Mouse (Mus musculus) cerebellum, adult 11 months (tissue): ENCODE measurements at regions not wholly inside any gene's neighbourhood (a gene's known extent, or its start where the extent isn't known, plus 50 kb on each side); places are given as distances from the start of the nearest gene placed in this dataset.

Experiments
- DNase-seq: peaks from one replicate; pipeline ENCODE4 v3.0.0; 2022

DNA sequence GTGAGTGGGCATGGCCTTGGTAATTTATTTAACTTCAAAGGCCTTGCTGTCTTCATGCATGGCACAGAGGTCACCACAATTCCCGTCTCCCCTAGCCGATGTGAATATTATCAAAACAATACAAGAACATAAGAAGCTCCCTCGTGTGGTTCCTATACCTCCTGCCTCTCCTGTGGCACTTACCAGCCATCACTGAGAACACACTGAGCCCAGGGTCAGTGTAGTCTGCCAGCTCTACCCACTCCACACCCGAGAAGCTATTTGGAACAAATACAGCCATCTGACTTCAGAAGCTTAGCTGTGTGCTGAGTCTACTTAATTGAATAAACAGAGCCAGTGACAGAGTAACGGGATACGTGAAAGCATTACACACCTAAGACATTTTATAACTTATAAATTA lies 605.7 kb upstream of the Arpp21 start:
- DNase-seq: no peak

DNA sequence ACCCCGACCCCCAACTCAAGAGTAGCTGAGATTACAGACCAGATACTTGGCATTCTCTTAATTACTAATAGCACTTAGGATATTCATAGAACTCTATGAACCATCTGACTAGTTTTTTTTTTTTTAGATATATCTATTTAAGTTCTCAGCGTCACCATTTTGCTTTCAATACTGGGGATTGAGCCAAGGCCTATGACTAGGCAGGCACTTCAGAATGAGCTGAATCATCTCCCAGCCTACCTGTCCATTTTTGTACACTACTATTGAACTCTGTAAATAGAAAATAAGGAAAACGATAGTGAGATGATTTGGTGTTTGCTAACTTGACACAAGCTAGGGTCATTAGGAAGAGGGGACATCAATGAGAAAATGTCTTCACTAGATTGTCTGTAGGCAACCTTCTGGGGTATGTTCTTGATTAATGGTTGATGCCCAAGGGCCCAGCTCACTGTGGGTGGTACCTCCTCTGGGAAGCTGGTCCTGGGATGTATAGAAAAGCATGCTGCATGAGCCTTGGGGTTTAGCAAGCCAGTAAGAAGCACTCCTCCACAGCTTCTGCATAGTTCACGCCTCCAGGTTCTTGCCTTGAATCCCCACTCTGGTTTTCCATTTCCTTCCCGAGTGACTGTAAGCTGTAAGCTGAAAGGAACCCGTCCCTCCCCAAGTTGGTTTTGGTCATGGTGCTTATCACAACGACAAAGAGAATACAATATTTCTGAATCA lies 603.5 kb upstream of the Arpp21 start:
- no peak for DNase-seq

DNA sequence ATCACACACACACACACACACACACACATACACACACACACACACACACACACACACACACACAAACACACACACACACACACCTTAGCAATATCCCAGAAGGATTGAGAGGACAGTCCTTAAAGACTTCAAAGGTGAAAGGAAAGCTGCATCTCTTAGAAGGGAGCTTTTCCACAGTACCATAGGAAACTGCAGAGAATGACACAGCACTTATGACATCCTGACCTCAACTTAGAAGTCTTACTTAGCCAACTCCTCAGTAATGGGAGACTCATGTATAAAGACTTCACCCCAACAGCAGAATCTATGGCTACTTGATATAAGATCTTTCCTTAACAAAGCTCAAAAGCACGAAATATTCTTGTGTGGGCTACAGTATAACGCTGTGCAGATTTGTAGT lies 601.8 kb upstream of the Arpp21 start:
- no peak for DNase-seq

DNA sequence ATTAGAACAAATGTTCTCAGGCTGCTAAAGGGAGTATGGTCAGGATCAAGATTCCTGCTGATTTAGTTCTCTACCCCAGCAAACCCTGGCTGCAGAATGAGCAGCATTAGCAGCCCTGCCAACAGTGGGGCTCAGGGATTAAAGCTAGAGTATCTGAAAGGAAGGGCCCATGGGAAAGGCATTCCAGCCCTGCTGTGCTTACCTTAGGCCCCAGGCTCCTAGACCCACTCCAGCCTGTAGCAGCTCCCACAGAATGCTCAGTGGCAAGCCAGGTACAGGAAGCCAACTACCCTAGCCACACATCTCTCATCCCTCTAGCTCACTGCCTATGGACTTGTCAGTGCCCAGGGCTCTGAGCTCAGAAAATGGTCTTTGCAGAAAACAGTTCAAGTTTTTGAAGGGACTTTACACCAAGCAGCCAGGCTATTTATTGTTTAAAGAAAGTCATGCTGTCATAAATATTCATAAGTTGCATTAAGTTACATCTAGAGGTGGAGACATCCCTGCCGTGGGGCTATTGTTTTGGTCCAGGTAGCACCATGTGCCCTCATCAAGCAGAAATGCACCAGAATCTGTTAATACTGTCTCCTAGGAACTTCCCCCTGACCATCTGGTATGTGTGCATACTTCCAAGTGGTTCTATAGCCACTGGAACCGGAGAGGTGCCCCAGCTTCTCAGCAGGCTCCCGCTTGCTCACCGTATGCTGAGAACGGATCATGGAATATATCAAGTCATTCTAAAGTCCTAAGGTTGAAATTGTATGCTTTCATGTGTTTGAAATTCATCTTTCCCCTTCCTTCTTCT lies 598.9 kb upstream of the Arpp21 start:
- peak; percentile 58 for DNase-seq

DNA sequence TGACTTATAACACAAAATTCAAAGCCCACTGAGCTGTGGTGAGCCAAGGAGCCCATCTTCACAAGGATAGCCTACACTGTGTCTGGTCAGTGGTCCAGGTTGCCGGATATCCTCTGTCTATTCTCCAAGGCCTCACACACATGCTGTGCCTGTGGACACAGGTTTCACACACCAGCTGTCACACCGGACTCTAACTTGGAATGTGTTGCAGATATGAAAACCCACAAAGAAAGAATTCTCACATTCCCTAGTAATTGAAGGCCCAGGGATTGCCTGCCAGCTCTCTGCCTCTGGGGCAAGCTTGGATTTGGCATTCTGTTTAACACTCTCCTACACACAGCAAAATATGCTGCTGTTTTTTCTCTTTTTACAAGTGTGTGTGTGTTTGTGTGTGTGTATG lies 595.4 kb upstream of the Arpp21 start:
- peak; percentile 24 for DNase-seq

DNA sequence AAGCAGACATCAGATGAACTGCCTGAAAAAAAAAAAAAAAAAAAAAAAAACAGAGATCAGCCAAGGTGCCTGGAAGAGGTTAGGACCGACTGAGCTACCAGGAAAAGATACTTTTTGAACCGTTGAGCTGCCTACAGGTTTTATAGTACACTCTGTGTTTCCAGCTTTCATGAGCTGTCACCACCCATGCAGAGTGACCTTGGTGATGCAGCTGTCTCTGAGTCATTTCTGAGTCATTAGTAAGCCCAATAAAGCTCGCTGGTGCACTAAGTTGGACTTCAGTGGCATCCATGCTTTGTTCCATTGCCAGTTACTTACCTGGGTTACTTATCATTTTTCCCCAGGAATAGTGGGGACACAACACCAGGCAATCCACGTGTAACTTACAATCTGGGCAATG lies 592.9 kb upstream of the Arpp21 start:
- DNase-seq: no peak

DNA sequence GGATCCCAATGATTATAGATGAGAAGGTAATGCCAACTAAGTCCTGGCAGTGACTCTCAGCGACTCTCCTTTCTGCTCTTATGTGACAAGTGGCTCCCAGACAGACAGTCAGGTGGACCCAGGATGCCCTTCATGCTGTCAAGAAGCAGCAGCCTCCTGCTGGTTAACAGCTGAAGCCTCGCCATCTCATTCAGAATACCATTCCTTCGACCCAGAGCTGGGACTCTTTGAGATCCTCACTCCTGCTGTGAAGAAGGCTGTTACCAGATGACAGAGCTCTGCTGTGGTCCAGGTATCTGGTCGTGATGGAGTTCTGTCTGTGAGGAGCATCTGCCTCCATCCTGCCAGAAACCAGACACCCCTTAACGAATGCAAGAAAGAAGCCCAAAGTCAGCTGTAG lies 590.9 kb upstream of the Arpp21 start:
- peak; percentile 53 for DNase-seq

- DNase-seq: no peak
These were observed 586.2 kb upstream of the Arpp21 start for GRCm38 (mm10) chr9:112821940-112822339.

- no peak for DNase-seq
These were observed 576.2 kb upstream of the Arpp21 start for GRCm38 (mm10) chr9:112811946-112812345.

DNA sequence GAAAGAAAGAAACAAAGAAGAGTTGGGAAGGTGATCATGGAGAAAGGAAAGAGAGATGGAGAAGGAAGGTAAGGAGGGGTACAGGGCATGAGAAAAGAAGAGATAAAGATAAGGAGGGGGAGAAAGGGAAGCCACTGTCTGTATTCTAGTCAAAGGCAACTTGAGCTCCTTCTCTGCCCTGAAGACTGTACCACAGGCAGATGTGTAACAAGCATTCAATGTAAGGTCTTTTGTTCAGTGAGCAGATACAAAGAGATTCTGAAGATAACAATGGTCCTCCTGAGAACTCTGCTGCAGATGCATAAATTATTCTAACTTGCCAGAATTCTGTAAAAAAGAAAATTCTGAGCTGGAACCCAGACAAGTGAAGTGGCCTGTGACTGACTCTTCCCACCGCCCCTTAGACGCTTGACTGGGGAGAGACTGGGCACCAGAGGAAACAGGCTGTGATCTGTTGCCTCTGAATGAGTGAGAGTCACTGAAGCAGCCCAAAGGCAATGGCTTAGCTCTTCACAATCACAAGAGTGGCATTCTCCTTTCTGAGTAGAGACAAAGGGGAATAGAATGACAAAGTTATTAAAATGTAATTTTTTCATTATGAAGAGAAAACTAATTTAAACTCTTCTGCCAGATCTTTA lies 564.0 kb upstream of the Arpp21 start:
- no peak for DNase-seq

GRCm38 (mm10) chr9:112793537-112793936 lies 557.8 kb upstream of the Arpp21 start:
- DNase-seq: no peak

- no peak for DNase-seq
These were observed 536.2 kb upstream of the Arpp21 start for GRCm38 (mm10) chr9:112771981-112772380.

DNA sequence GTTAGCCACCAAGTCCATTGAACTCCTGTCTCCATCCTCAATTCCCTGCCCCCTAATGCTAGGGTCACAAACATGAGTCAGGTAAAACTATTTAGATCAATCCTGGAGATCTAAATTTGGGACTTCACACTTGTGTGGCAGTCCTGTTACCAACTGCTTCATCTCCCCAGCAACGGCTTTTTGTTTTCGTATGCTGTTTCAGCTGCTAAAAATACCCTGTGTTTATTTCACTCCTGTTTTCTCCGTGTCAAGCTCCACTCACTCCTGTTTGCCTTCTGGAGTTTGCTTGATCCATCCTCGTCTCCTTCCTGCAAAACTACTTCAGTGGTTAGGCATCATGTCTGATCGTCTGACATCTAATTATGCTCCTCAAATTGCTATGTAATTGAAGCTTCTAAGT lies 508.9 kb upstream of the Arpp21 start:
- DNase-seq: no peak

DNA sequence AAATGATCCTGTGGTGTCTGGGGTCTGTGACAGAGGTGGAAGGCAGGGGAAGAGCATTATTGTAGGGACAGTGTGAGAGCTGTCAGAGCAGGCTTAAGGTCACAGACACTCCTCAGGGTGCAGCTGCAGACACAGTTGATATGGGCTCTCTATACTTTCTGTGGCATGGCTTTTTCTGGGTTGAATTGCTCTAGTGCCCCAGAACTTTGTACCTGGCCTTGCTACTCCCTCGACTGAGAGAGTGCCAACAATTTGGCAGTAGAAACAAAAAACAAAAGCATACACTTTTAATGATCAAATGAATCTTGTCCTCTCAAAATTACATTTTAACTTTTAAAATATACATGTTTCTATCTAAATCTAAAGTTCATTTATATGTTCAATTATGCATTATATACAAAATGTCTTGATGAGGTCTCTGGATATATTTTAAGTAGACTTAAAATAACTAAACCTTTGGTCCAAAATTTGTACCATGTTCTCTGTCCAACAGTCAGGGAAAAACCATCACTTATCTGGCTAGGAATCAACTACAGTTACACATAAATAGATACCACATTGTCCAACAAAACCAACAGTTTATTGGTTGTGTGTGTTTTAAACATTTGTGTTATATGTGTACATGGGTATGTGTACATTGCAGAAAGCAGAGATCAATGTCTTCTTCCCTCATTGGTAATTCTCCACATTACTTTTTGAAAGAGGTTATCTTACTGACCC lies 508.3 kb upstream of the Arpp21 start:
- no peak for DNase-seq

DNA sequence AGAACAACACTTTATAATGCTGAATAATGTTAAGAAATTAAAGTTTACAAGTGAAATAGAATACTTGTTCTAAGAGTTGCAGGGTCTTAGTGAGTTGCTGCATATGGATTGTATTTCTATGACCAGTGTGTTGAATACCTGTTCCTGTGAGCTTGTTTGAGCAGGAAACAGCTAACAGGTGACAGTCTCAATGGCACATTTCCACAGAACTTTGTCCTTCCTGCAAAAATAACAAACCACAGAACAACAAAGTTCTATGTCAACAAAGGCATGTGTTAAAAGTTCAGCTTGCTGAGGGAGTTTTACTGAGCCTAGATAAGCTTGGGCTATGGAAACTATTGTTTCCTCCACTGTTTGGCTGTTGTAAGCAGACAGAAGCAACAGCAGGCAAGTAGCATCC lies 500.0 kb upstream of the Arpp21 start:
- no peak for DNase-seq

DNA sequence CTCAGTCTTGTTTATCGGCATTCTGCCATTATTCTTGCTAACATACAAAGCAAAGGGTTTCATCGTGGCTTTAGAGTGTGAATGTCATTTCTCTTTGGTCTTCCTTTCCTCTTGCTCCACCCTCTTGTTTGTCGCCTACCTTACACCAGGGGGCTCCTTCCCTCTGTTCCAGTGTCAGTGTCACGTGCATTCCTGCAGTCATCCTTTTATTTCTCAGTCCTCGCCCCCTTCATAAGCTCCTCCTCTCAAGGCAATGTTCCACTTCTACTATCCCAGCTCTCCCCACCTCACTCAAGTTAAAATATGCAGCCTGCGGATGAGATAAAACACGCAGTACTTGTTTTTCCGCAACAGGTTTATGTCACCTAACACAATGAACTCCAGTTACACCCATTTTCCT lies 489.8 kb upstream of the Arpp21 start:
- no peak for DNase-seq

DNA sequence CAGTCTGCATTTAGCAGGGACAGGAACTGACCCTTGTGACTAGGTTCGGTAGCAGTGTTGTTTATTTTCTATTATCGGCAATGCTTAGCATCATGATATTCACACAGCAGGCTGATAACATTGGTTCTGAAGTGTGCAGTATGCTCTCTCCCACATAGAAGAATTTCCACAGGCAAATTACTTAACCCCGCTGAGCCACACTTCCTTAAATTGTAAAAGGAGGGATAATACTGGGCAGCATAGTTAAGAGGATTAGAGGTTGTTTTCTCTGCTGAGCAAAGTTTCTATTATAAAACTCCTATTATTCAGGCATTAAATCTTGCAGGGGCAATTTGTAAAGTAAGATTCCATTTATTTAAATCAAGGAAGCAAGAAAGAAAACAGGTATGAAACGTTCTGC lies 489.4 kb upstream of the Arpp21 start:
- no peak for DNase-seq

- peak; percentile 7 for DNase-seq
These were observed 487.6 kb upstream of the Arpp21 start for GRCm38 (mm10) chr9:112723346-112723745.

- DNase-seq: peak; percentile 76
These were observed 486.8 kb upstream of the Arpp21 start for GRCm38 (mm10) chr9:112722501-112722900.

DNA sequence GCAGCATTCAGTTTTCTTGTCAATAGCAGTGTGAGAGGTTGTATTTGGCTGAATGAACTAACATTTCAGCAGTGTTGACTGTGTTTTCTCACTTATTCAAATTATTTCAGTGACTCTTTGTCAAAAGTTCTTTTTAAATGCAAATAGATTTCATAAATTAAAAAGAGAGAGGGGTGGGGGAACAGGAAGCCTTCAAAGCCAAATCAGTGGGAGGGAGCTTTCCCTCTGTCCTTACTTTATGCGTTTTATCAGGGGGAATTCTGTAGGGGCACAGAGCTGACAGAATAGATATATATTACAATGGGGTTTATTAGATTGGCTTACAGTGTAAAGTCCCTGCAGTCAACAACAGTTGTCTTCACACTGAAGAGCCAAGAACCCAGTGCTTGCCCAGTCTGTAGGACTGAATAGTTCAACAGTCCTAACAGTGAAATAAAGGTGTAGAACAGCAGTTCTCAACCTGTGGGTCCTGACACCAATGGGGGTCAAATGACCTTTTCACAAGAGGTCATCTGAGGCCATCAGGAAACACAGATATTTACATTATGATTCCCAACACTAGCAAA lies 479.5 kb upstream of the Arpp21 start:
- no peak for DNase-seq

DNA sequence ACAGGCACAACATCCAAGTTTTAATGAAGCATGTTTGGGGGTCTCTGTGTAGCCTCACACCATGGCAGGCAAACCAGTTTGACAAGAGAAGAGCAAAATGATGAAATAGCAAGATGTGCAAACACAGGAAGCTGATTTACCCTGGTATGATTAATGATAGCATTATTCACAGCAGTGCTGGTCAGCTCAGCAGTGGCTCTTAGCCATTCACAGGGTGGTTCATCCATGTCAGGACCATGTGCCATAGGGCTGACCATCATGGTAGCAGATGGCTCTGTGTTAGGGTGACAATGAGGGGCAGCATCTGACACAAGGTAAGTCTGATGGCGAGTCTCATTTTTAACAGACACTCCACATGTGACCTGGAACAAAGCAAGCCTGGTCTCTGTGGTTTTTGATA lies 443.1 kb upstream of the Arpp21 start:
- no peak for DNase-seq

- no peak for DNase-seq
These were observed 439.5 kb upstream of the Arpp21 start for GRCm38 (mm10) chr9:112675232-112675631.
